Mouse (Mus musculus) retina, postnatal 7 days (tissue): ENCODE data around the gene Srpk3.
"Not testable (repeated sequence)": the region's sequence is repeated elsewhere in the genome, so short reads cannot be mapped to it uniquely, and the experiment has no call there.

Source experiments
- DNase-seq: peaks from one replicate; pipeline ENCODE4 v3.0.0-alpha.2; 2012; ENCODE audit warnings: low read depth, low spot score

Srpk3 gene

DNA sequence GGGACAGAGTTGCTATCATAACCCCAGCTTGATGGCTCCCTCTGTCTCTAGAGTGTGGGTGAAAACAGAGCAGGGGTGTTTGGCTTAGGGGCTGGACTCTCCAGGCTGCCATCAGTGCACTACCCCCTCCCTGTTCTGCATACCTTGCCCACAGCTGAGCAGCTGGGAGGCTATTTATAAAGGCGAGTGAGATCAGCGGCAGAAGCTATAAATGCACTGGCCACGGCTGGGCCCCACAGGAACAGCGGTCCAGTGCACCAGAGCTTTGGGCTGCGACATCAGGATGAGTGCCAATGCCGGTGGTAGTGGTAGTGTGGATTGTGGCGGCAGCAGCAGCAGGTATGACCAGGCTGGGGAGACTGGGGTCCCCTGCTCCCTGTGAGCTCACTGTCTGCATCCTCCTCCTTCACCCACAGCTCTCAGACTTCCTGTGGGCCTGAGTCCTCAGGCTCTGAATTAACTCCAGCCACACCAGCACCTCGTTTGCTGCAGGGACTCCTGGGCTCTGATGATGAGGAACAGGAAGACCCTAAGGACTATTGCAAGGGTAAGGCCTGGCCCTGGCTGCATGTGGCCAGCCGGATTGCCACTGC lies at the start of gene Srpk3:
Gene Srpk3 (plus strand): TSS at position 238 of the 593 bp plus-strand sequence.
- no peak for DNase-seq

DNA sequence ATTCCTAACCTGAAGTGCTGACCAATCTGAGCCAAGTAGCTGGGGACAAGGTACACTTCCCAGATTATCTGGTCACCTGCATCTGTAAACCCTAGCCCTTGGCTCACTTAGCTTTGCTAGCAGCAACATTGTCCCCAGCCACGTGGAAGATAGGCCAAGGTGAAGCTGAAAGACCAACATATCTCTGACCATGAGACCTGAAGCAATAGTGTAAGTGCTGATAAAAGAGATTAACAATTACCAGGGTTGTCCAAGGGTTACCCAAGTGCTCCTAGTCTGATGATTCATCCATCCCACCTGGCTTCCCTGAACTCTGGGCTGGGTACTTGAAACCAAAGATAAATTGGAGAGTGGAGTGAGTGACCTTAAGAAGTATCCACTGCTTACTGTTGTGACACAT lies 43.3 kb upstream of the Srpk3 start:
- DNase-seq: no peak

DNA sequence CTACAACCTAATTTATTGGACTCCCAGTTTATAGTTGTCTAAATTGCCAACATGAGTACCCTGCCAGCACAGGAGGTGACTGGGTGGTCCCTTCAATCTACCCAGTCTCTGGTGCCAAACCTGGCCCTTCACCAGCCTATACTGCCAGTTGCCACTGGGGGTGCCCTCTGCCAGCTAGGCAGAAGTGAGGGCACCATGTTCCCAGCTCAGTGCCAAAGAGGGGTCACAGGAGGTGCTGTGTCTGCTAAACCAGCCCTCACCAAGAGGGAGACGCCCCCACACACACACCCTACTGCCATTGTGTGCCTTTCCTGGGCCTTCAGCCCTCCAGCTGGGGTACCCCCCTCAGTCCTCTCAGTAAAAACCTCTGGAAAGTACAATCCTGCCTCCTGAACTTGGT lies 36.0 kb upstream of the Srpk3 start:
- DNase-seq: no peak

DNA sequence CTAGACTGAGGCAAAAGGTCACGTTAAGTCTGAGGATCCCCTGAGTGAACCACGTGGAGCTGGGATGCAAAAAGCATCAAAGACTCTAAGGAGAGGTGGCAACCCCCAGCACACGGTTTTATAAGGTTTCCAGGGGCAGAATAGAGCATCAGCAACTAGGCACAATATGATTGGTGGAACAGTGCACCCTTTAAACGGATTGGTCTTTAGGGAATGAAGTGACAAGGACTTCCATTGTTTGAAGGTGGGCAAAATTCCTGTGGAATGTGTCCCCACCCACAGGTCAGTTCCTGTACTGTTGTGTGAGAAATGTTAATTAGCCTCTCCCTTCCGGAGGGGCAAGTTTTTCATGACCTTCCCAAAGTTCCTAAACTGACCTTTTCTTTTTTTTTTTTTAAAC lies 35.1 kb upstream of the Srpk3 start:
- DNase-seq: no peak

DNA sequence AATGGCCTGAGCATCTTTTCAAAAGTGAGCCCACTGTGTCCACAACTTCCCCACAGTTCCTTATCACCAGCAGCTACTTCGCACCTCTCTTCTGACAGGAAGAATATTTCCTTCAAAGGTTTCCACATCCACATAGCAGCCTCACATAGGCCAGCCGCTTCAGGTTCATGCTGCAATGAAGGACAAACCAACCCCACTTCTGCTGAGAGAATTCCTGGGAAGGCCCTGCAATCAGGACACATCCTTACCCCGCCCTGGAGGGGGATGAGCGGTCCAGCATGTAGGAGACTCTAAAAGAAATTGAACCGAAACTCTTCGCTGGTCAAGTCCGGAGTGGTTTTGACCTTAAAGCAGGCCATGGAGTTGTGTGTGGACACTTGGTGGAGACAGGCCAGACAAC lies 34.4 kb upstream of the Srpk3 start:
- DNase-seq: not testable (repeated sequence)

DNA sequence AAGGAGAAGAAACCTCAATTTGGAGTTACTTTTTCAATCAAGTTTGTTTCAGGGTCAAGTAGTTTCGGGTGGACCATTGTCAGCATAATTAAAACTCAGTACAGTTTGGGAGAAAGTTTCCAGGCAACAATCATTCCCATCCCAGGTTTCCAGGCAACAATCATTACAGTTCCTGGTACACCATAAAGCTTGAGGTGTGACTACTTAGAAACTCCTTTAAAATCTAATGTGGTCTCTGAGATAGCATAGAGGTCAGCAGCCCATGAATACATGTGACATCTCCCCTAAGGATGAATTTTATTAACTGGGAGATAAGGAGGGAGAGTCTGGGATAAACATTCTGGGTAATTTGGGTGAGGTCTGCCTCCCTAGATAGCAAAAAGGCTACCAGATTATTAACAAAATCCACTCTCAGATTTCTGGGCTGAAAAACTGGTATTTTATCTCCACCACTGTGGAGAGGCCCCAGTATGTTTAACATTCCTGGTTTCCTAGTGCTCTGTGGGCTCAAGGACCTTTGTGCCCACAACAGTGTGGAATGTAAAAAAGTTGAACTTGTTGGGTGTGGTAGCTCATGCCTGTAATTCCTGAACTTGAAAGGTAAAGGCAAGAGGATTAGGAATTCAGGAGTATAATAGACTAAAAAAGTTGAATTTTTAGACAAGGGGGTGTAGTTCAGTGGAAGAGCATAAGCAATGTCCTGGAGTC lies 29.3 kb upstream of the Srpk3 start:
- DNase-seq: no peak

DNA sequence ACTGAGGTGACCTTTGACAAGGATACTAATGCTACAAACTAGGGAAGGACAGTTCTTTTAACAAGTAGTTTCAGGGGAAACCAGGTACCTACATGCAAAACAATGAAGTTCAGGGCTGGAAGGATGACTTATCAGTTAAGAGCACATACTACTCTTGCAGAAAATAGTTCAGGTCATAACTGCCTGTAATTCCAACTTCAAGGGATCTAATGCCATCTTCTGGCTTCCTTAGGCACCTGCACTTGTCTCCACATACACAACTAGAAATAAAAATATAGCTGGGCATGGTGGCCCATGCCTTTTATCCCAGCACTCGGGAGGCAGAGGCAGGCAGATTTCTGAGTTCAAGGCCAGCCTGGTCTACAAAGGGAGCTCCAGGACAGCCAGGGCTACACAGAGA lies 25.2 kb upstream of the Srpk3 start:
- no peak for DNase-seq

DNA sequence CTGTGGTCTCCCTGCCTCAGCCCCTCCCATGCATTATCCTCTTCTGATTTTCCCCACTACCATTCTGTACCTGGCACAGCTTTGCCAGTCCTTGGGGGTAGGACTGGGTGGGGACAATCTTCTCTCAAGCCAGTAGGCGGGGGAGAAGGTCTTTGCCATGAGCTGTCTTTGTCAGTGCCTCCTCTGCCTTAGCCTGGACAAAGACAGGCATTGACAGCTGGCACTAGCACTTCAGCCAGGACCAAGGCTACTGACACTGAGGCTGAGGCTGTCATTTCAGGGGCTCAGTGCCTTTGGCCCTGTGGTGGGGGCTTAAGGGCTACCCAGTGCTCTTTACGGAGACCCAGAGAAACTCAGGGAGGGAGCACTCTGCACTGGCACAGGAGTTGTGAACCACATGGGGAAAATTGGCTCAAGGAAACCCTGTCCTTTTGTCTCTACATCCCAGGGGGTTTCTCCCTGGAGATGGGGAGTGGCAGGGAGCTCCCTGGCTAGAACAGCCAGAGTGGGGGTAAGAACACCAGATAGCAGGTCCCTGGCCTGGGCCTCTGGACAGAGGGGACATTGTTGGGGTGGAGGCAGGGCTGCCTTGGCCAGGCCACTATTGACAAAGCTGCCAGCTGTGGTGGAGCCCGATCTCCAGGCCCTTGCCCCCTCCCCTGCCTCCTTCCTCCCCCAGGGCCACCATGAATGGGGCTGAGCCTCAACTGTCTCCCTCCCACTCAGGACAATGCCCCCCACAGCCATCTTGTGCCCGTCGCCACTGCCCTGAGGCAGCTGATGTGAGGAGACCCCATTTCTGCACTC lies 17.7 kb upstream of the Srpk3 start, which contains the start of gene Plxnb3:
Gene Plxnb3 (plus strand): TSS at position 757 of the 807 bp plus-strand sequence.
- DNase-seq: no peak

DNA sequence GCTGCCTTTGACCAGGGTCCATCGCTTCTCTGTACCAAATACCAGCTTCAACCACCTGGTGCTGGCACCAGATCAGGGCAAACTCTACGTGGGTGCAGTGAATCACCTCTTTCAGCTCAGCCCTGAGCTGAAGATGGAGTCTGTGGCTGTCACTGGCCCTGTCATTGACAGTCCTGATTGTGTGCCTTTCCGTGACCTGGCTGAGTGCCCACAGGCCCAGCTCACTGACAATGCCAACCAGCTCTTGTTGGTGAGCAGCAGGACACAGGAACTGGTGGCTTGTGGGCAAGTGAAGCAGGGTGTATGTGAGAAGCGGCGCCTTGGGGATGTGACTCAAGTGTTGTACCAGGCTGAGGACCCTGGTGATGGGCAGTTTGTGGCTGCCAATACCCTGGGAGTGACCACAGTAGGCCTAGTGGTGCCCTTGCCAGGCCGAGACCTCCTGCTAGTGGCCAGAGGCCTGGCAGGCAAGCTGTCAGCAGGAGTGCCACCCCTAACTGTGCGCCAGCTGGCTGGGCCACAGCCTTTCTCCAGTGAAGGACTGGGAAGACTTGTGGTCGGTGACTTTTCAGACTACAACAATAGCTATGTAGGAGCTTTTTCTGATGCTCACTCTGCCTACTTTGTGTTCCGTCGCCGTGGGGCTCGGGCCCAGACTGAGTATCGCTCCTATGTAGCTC lies 15.5 kb upstream of the Srpk3 start:
- no peak for DNase-seq

DNA sequence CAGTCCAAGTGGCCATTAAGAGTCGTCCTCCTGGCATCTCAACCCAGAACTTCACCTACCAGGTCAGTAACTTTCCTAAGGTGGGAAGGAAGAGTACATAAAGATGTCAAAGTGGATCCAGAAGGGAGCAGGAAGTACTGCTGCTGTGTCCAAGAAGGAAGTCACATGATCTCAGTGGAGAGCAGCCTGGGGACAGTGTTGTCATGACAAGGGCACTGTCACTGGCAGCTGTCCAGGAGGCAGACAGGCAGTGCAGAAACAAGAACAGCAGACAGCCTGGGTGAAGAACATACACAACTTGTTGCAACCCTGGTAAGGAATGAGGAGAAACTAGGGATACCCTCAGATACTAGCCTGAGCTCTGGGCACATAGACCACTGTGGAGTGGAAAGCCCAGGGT lies 8.9 kb upstream of the Srpk3 start:
- no peak for DNase-seq

DNA sequence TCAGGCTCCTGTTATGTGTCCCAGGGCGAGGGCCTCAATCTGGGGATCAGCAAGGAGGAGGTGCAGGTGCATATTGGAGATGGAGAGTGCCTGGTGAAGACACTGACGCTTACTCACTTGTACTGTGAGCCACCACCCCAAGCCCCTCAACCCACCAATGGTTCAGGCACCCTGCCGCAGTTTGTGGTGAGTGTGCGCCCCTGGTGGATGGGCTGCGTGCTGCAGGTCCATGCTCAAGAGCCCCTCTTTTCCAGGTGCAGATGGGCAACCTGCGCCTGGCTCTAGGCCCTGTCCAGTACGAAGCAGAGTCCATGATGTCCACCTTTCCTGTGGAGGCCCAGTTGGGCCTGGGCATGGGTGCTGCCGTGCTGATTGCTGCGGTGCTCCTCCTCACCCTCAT lies 6.9 kb upstream of the Srpk3 start:
- DNase-seq: no peak

DNA sequence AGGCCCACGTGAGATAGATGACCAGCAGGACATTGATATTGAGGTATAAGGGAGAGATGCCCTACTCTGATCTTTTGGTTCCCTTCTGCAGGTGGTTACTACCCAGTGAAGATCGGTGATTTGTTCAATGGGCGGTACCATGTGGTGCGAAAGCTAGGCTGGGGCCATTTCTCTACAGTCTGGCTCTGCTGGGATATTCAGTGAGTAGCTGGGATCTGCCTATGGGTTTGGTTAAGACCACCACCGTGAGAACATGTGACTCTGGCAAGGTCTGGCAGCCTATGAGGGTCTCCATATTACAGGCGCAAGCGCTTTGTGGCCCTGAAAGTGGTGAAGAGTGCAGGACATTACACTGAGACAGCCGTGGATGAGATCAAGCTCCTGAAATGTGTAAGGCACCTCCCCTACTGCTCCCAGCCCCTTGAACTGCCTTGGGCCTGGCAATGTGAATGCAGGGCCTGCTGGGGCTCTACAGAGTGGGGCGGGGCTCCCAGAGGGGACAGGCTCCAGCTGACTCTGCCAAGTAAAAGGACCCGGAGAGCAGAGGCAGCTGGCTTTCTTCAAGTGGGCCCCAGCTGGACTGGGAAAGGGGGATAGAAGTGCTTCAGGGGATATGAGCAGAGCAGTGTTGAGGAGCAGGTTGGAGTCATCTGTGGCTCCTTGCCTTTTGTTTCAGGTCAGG lies 738 bp downstream of the Srpk3 start:
- DNase-seq: no peak

DNA sequence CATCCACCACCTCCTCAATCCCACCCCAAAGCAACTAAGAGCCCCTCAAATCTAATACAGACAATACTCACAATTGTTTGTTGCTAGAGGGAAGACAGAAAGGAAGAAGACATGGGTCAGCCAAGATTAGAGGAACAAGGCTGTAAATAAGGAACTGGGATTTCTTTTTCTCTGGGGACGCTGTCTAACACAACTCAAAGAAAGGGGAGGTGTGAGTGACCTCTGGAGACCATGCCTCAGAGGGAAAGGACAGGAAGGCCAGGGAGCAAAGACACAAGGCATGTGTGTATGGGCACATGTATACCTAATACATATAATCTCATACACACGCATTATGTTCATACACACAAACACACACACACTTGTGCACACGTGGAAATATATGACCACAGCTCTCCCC lies 8.0 kb downstream of the Srpk3 start:
- no peak for DNase-seq

DNA sequence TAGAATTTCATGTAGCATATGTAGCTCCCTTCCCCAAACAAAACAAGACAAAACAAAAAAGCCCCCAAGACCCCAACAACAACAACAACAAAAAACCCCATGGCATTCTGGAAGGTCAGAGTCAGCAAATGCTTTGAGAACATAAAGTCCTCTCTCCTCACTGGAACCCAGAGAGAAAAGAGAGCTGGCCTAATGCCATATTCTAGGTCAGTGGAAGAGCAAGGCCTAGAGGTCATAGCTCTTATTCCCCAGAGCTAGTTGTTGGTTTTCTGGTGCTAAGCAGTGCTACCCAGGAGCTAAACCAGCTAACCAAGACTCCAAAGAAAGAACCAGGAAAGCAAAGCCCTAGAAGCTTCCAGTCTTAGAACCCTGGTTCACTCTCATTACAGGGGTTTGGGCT lies 11.5 kb downstream of the Srpk3 start:
- DNase-seq: no peak

DNA sequence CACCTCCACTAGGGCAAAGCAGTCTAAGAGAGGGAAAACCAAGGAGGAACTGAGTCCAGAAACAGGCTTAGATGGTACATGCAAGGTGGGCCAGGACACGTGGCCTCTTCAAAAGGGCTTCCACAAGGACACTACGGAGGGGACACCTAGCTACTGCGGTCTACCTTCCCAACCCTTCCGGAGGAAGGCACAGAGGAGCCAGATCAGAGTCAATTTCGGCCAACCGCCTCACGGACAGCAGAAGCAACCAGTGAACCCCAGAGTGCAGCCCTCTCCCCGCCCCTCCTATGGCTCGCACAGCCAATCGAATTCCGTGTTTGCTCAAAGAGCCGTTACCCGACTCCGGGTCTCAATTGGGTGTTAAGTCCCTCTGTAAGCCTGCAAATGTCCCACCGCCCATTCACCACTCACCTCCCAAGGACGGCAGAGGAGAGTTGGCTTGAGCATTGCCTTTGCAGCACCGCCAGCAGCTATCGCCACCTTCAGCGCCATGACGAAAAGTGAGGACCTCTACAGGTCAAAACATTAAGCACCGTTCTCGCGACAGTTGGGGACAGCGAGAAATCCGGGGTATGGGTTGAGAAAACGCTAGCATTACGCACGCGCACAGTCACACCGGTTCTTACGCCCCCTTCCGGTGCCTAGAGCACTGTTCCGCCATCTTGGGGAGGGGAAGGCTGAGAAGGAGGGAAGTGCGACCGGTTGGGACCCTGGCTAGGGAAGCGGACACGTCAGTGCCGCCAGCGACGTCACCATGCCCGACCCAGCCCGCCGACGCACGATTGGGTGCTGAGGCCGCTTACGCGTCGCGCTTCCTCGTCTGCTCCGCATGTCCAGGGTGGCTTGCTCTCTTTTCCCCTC lies 12.4 kb downstream of the Srpk3 start, which contains the start of the genes Idh3g and Ssr4:
Gene Idh3g (minus strand): TSS at position 534 of the 861 bp plus-strand sequence.
Gene Ssr4 (plus strand): TSS at position 665 of the 861 bp plus-strand sequence.
- peak; percentile 91 for DNase-seq

DNA sequence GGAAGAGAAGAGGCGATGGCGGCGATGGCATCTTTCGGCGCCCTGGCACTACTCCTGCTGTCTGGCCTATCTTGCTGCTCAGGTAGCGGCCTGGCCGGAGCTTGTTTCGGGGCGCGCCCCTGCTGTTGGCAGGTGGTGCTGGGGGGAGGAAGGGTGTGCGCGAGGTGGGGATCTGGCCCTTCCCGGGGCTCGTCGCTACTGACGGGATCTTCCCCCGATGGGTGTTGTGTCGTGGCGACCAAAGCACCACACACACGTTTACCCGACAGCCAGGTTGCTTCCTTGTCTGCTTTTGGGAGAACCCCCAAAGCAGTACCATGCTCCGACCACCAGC lies 13.0 kb downstream of the Srpk3 start:
- DNase-seq: no peak

DNA sequence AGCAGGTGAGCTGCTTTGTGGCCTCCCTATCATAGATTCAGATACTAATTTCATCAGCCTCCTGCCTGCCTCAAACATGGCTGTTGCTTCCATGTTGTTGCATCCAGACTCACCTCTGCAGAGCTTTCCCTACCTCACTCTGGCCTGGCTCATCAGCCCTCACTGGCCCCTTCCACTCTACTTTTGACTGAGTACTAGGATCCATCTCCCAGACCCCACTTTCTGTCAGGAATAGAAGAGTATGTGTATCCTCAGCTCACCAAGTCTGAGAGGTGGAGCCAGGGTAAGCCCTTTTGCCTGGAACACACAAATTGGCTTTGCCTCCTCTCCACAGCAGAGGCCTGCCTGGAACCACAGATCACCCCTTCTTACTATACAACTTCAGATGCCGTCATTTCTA lies 14.3 kb downstream of the Srpk3 start:
- no peak for DNase-seq

DNA sequence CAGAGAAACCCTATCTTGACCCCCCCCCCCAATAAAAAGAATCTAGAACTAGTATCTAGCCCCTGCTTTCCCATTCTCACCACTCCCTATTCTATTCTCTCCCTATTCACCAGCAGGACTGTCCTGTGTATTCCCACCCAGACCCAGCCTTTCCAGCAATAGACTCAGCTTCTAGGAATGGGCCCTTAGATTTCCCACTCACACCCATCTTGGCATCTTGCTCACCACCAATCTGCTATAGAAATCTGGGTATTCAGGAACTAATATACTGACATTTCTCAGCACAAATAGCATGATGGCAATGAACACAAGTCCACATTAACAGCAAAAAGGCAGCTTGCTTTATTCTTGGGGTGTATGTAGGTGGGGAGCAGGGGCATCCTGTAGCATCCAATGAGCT lies 18.8 kb downstream of the Srpk3 start:
- DNase-seq: no peak

DNA sequence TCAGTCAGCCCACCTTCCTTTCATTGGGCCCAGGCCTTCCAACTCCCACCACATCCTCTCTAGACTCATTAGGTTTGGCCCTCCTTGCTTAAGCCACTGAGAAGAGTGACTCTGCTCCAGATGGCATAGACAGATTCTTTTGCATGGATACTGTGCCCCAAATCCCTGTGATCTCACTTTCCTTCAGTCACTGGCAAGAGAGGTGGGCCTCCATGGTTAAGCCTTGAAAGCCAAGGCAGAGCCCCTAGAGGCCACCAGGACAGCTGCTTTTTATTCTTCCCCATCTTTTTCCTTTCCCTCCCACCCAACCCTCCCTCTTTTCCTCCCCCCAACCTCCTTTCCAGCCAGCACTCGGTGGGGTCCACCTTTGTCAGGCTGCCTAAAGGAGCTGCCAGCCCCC lies 19.3 kb downstream of the Srpk3 start:
- DNase-seq: no peak

DNA sequence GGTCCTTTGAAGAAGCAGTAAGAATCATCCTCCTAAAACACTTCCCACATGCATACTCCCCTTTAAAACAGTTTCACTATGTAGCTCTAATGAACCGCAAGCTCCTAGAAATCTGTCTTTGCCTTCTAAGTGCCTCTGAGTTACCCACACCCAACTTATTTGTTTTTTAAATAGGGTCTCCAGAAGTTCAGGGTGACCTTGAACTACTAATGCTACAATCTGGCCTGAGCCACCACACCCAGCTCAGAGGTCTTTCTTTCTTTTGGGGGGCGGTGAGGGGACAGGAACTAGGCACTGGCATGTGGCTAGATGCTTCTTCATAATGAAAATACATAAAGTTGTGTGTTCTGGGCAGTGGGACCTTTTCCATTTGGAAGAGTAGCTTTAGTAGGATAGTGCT lies 23.3 kb downstream of the Srpk3 start:
- DNase-seq: no peak

DNA sequence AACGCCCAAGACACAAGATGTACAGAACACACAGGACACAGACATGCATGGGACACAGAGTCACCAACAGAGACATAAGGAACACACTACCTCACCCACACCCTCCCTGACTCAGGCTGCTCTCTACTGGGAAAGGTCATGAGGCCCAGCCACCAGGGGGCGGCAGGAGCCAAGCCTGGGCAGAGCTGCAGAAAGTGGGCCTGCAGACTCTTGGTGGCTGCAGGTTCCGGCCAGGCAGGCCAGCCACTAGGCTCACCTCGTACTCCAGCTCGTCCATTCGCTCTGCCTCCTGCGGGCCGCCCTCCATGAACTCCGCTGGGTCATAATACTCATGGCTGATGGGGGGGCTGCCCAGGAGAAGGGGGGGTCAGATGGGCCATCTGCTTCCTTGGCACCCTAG lies 24.3 kb downstream of the Srpk3 start:
- peak; percentile 38 for DNase-seq
